Mouse (Mus musculus) limb, embryonic 11.5 days (tissue): ENCODE data around the gene Rnf39. TPM values are rescaled to one million over a fixed set of nuclear protein-coding genes. Genes with fewer than 3 reads are reported as not detected.

ENCODE experiments used
- ATAC-seq: fragments of 200-750 bp; cut with Nextera tagmentation; 2 replicates; pipeline ENCODE4 v1.8.0; 2017; ENCODE audit warnings: low read depth; ENCODE audit not compliant: insufficient number of reproducible peaks, low FRiP score, low TSS enrichment
- DNase-seq: peaks from one replicate; pipeline ENCODE4 v3.0.0-alpha.2; 2015; ENCODE audit warnings: low spot score
- H3K27ac ChIP-seq: fragments of 300-500 bp; sonication (generic); replicated peaks from 2 replicates; pipeline ENCODE4 v1.5.1; 2014; ENCODE audit warnings: low read depth, mild to moderate bottlenecking, low read length
- H3K27me3 ChIP-seq: fragments of 300-500 bp; sonication (generic); 2 replicates; pipeline ENCODE4 v1.6.1; 2014; ENCODE audit warnings: mild to moderate bottlenecking, low read length, mixed read lengths; ENCODE audit not compliant: control insufficient read depth, insufficient read depth
- H3K36me3 ChIP-seq: fragments of 300-500 bp; sonication (generic); 2 replicates; pipeline ENCODE4 v1.6.1; 2014; ENCODE audit warnings: mild to moderate bottlenecking, low read length, moderate library complexity, mixed read lengths; ENCODE audit not compliant: control insufficient read depth, insufficient read depth
- H3K4me1 ChIP-seq: fragments of 300-500 bp; sonication (generic); 2 replicates; pipeline ENCODE4 v1.6.1; 2014; ENCODE audit warnings: low read length, mixed read lengths; ENCODE audit not compliant: control insufficient read depth, insufficient read depth
- H3K4me2 ChIP-seq: fragments of 300-500 bp; sonication (generic); 2 replicates; pipeline ENCODE4 v1.6.1; 2014; ENCODE audit warnings: low read depth, mild to moderate bottlenecking, moderate library complexity; ENCODE audit not compliant: severe bottlenecking
- H3K4me3 ChIP-seq: fragments of 300-500 bp; sonication (generic); 2 replicates; pipeline ENCODE4 v1.5.1; 2014; ENCODE audit warnings: low read depth, low read length
- H3K9ac ChIP-seq: fragments of 300-500 bp; sonication (generic); 2 replicates; pipeline ENCODE4 v1.6.1; 2014; ENCODE audit warnings: mild to moderate bottlenecking, low read length
- H3K9me3 ChIP-seq: fragments of 300-500 bp; sonication (generic); 2 replicates; pipeline ENCODE4 v1.6.1; 2016; ENCODE audit warnings: low read length; ENCODE audit not compliant: control insufficient read depth
- WGBS: fragments of 180-500 bp; shearing (Covaris S2); extraction: QIAGEN DNeasy Blood & Tissue Kit; methylation state at CpG from one replicate; pipeline ENCODE4 v1.1.7; 2014; 5-methylcytosine and 5-hydroxymethylcytosine counted together
- polyA plus RNA-seq: library from polyadenylated mRNA; unstranded; fragments of >200 nt; fragmentation: Nextera tagmentation; extraction: Ambion mirVana; gene quantifications from 2 replicates; pipeline ENCODE4 v1.2.1, GENCODE M21; 2014

Rnf39 gene
- polyA plus RNA-seq = 0.31 and 0.45 TPM in 2 replicates

DNA sequence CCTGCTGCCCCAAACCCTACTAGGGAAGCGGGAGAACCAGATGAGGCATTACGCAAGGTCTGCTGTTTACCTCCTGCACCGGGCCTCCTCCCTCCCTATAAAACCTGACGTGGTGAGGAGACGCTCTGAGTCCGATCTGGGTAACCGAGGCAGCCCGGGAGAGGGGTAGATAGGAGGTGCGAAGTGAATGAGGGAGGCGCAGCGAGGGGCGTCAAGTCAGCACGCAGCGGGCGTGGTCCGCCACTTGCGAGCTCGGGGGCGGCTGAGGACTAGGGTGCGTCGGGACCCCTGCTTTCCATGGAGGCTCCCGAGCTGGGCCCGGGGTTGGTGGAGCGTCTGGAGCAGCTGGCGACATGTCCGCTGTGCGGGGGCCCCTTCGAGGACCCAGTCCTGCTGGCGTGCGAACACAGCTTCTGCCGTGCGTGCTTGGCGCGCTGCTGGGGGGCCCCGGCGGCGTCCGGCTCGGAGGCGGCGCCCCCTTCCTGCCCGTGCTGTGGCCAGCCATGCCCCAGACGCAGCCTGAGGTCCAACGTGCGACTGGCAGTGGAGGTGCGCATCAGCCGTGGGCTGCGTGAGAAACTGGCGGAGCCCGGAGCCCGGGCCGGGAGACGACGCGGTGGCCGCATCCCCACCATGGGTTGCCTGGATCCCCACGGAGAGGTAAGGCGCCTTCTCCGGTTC lies at the start of gene Rnf39:
Gene Rnf39, plus strand, starts transcription at position 128 of the 681 bp plus-strand sequence.
- Histone ChIP-seq H3K36me3 (no peaks in the 10 kb centered on the region), H3K9ac (peak within 1 kb of the TSS; percentile 40; the same call in 1 of the 2 replicates), H3K27ac (no peak within 1 kb of the TSS), H3K9me3 (no peaks in the 10 kb centered on the region), H3K4me3 (peak within 1 kb of the TSS; percentile 40), H3K4me1 (peaks cover 12% of the 10 kb centered on the region), H3K27me3 (peaks cover 38% of the 10 kb centered on the region), H3K4me2 (peak within 1 kb of the TSS; percentile 67)
- ATAC-seq = no peak; the same call in 1 of the 2 replicates
- WGBS = 2% methylated on average over 56 of the region's 59 CpGs
- peak; percentile 43 for DNase-seq

DNA sequence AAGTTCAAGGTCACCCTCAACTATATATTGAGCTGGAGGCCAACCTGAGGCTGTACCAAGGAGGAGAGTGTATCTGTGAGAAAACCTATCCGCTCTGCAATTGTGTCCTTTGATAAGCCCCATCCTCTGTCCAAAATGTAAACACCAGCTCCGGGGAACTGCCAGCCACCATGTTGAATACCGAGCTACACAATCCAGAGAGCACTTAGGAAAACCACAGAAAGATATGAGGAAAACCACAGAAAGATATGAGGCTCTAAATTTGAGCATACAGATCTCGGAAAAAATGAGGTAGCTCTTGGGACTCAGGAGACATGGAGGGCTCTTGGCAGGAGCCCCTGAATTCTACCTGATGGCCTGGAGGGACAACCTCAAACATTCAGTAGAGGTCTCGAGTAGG lies 49.3 kb upstream of the Rnf39 start:
- no peak for ATAC-seq
- Histone ChIP-seq H3K4me2 (no peak overlapping the region), H3K9ac (no peak overlapping the region), H3K27me3 (no peaks in the 10 kb centered on the region; the same call in 1 of the 2 replicates), H3K4me1 (no peaks in the 10 kb centered on the region), H3K27ac (no peak overlapping the region), H3K36me3 (no peaks in the 10 kb centered on the region), H3K4me3 (no peak overlapping the region), H3K9me3 (no peaks in the 10 kb centered on the region)
- no peak for DNase-seq
- WGBS = 73% methylated on average over 5 of the region's 5 CpGs

DNA sequence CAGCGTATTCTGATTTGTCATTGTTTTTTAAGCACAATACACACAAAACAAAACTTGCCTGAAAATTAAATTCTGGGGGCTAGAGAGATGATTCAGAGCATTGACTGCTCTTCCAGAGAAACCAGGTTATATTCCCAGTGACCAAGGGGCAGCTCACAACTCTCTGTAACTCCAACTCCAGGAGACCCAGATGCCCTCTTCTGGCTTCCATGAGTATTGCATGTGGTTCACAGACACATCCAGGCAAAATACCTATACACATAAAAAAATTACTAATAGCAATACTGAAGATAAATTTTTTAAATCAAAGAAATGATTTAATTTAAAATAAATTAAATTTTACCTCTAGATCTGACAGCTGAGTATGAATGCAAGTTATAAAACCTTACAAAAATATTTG lies 46.1 kb upstream of the Rnf39 start:
- Histone ChIP-seq H3K36me3 (no peaks in the 10 kb centered on the region), H3K9me3 (no peaks in the 10 kb centered on the region), H3K27ac (no peak overlapping the region), H3K4me3 (no peak overlapping the region), H3K27me3 (no peaks in the 10 kb centered on the region), H3K4me2 (no peak overlapping the region), H3K9ac (no peak overlapping the region), H3K4me1 (no peaks in the 10 kb centered on the region)
- ATAC-seq (no peak), DNase-seq (peak; percentile 59)
- 85% methylated on average over 1 of the region's 1 CpGs for WGBS

DNA sequence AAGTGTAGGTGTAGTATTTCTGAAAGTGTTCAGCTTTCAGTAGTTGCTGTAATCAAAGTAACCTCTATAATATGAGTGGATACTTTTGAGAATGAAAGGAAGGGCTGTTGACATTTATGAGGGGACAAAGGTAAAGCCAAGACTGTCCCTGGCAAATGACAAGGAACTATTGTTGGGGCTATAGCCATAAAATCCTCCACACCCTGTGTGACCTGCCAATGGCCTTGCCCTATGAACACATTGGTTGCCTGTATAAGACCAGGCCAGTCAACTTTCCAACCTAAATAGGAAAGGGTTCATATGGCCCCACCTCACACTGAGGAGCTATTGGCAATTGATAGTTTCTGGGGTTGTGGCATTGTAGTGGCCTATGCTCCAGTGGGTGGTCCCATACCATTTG lies 45.7 kb upstream of the Rnf39 start:
- no peaks in the 10 kb centered on the region for H3K4me1 ChIP-seq
- H3K27ac ChIP-seq = no peak overlapping the region
- no peaks in the 10 kb centered on the region for H3K9me3 ChIP-seq
- H3K4me3 ChIP-seq = no peak overlapping the region
- no peaks in the 10 kb centered on the region for H3K27me3 ChIP-seq
- H3K36me3 ChIP-seq = no peaks in the 10 kb centered on the region
- no peak for ATAC-seq
- no peak for DNase-seq
- H3K9ac ChIP-seq = no peak overlapping the region
- H3K4me2 ChIP-seq = no peak overlapping the region

DNA sequence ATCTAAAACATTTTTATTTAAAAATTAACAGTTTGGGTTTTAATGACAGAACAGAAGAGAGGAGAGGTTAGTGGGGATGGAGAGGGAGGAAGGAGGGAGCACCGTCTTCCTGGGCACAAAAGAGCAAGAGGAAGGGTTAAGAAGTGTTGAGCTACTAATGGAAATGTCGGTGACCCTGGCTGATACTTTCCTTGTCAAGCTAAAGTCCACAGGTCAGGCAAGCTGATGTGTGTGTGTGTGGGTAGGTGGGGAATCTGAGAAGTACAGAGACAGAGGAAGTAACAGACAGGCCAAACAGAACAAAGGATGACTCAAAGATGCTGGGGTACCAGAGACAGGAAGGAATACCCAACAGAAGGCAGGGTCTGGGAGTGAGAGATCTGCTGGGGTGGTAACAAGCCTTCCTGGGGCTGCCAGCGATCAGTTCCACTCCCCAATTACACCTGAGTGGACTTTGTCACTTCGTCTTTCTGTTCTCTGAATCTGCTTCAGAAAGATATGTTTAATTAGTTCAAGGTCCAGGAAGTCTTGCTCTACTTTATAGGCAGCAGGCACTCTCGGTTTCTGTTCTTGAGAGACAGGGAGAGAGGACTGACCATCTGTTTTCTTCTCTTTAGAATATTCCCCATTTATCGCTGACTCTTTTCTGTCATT lies 45.0 kb upstream of the Rnf39 start, which contains the start of gene Trim31:
Gene Trim31, plus strand, starts transcription at position 567 of the 654 bp plus-strand sequence.
- WGBS = 65% methylated on average over 6 of the region's 6 CpGs
- Histone ChIP-seq H3K9ac (no peak within 1 kb of the TSS), H3K27ac (no peak within 1 kb of the TSS), H3K4me3 (no peak within 1 kb of the TSS), H3K36me3 (no peaks in the 10 kb centered on the region), H3K9me3 (no peaks in the 10 kb centered on the region), H3K27me3 (no peaks in the 10 kb centered on the region), H3K4me2 (no peak within 1 kb of the TSS), H3K4me1 (no peaks in the 10 kb centered on the region)
- DNase-seq = no peak
- ATAC-seq = no peak

DNA sequence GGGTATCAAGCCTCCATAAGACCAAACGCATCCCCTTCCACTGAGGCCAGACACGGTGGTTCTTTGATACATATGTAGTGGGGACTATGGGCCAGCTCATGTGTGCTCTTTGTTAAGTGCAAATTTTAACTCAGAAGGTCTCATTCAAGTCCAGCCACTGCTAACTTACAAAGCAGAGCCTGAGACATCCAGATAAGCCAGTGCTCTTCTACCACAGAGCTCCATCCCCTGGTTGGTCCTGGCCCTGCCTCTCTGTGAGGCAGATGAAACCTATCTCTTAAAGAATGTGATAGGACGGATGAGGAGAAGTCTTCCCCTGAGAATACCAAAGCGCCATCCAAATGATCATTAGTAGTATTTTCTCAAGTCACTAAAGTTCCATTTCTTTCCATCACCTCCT lies 43.3 kb upstream of the Rnf39 start:
- 85% methylated on average over 4 of the region's 4 CpGs for WGBS
- no peak for ATAC-seq

DNA sequence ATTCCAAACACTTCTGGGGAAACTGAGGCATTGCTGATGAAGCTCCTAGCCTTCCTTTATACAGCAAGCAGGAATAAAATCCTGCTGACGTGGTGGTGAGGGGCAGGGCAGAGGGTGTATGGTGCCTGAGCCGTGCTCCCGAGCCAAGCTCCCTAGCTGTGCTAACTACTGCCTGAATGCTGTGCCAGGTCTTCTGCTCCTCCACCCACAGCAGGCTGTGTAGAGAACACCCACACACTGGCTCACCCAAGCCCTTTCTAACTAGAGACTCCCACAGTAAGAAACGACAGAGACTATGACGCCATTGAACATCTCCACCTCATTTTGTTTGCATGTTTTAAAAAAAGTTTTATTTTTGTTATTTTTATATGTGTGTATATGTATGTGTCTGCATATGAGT lies 42.7 kb upstream of the Rnf39 start:
- Histone ChIP-seq H3K27ac (no peak overlapping the region), H3K9me3 (no peaks in the 10 kb centered on the region), H3K4me3 (no peak overlapping the region), H3K4me2 (no peak overlapping the region), H3K9ac (no peak overlapping the region), H3K27me3 (no peaks in the 10 kb centered on the region), H3K36me3 (no peaks in the 10 kb centered on the region), H3K4me1 (no peaks in the 10 kb centered on the region)
- ATAC-seq (no peak), DNase-seq (no peak)
- 78% methylated on average over 5 of the region's 5 CpGs for WGBS

More for the DNA sequence above, 43.3 kb upstream of the Rnf39 start:
- H3K27me3 ChIP-seq = no peaks in the 10 kb centered on the region
- H3K4me2 ChIP-seq = no peak overlapping the region
- no peaks in the 10 kb centered on the region for H3K4me1 ChIP-seq
- no peaks in the 10 kb centered on the region for H3K36me3 ChIP-seq
- H3K9me3 ChIP-seq = no peaks in the 10 kb centered on the region
- H3K27ac ChIP-seq = no peak overlapping the region
- H3K4me3 ChIP-seq = no peak overlapping the region
- H3K9ac ChIP-seq = no peak overlapping the region
- DNase-seq = no peak

DNA sequence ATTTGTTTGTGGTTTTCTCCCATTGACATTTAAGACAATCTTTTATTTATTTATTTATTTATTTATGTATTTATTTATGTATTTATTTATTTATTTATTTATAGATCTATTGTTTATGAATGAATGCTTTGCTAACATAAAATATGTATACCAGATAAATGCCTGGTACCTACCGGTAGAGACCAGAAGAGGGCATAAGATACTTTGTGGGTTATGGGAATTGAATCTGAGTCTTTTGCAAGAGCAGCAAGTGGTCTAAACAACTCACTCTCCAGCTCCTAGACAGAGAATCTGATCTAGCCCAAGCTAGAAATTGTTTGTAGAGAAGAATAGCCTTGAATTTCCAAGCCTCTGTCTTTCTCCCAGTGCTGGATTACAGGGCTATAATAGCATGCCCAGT lies 42.0 kb upstream of the Rnf39 start:
- no peaks in the 10 kb centered on the region for H3K9me3 ChIP-seq
- H3K27ac ChIP-seq = no peak overlapping the region
- no peak overlapping the region for H3K4me2 ChIP-seq
- no peaks in the 10 kb centered on the region for H3K27me3 ChIP-seq
- DNase-seq = no peak
- H3K9ac ChIP-seq = no peak overlapping the region
- no peaks in the 10 kb centered on the region for H3K4me1 ChIP-seq
- ATAC-seq = no peak
- H3K36me3 ChIP-seq = no peaks in the 10 kb centered on the region
- H3K4me3 ChIP-seq = no peak overlapping the region
- WGBS = 50% methylated on average over 1 of the region's 1 CpGs
